Mouse (Mus musculus): ENCODE data around the gene Tmem51.

Gene Tmem51

GRCm38 (mm10) chr4:142081631-142082283, 2.3 kb downstream of the Tmem51 start:
- DNase-seq (ENCODE audit: low spot score): no peak

- DNase-seq (ENCODE audit: low spot score): no peak
Observed at GRCm38 (mm10) chr4:142080901-142081630, 3.0 kb downstream of the Tmem51 start.

GRCm38 (mm10) chr4:142080487-142080767, 3.7 kb downstream of the Tmem51 start:
- no peak for DNase-seq (ENCODE audit: low spot score)

- DNase-seq (ENCODE audit: low spot score): no peak
Observed at GRCm38 (mm10) chr4:142079629-142080486, 4.2 kb downstream of the Tmem51 start.

GRCm38 (mm10) chr4:142077572-142078271, 6.4 kb downstream of the Tmem51 start:
- DNase-seq (ENCODE audit: low spot score): no peak

GRCm38 (mm10) chr4:142076883-142077282, 7.2 kb downstream of the Tmem51 start:
- DNase-seq (ENCODE audit: low spot score): no peak

GRCm38 (mm10) chr4:142075931-142076330, 8.2 kb downstream of the Tmem51 start:
- no peak for DNase-seq (ENCODE audit: low spot score)

- DNase-seq (ENCODE audit: low spot score): no peak
Observed at GRCm38 (mm10) chr4:142074060-142074732, 9.9 kb downstream of the Tmem51 start.

GRCm38 (mm10) chr4:142071243-142071991, 12.7 kb downstream of the Tmem51 start:
- DNase-seq (ENCODE audit: low spot score): no peak

GRCm38 (mm10) chr4:142070840-142071239, 13.3 kb downstream of the Tmem51 start:
- DNase-seq (ENCODE audit: low spot score): no peak

- no peak for DNase-seq (ENCODE audit: low spot score)
Observed at GRCm38 (mm10) chr4:142068899-142069812, 14.9 kb downstream of the Tmem51 start.

- DNase-seq (ENCODE audit: low spot score): no peak
Observed at GRCm38 (mm10) chr4:142066576-142066975, 17.5 kb downstream of the Tmem51 start.

GRCm38 (mm10) chr4:142065835-142066234, 18.3 kb downstream of the Tmem51 start:
- no peak for DNase-seq (ENCODE audit: low spot score)

- no peak for DNase-seq (ENCODE audit: low spot score)
Observed at GRCm38 (mm10) chr4:142065270-142065669, 18.8 kb downstream of the Tmem51 start.

- DNase-seq (ENCODE audit: low spot score): no peak
Observed at GRCm38 (mm10) chr4:142064582-142065228, 19.4 kb downstream of the Tmem51 start.

GRCm38 (mm10) chr4:142063057-142063534, 21.0 kb downstream of the Tmem51 start:
- DNase-seq (ENCODE audit: low spot score): no peak

- DNase-seq (ENCODE audit: low spot score): no peak
Observed at GRCm38 (mm10) chr4:142061485-142062240, 22.4 kb downstream of the Tmem51 start.

All from c-Kit-positive CD71-positive TER-119-positive erythroid progenitor cells, embryonic 14.5 days (primary cell).